Mouse (Mus musculus) hindbrain, postnatal 0 days (tissue): ENCODE measurements around the gene Hcst. TPM values are rescaled to one million over a fixed set of nuclear protein-coding genes. Genes with fewer than 3 reads are reported as not detected.

Source experiments
- ATAC-seq: fragments of 200-750 bp; cut with Nextera tagmentation; 2 replicates; pipeline ENCODE4 v1.8.0; 2017; ENCODE audit warnings: mild to moderate bottlenecking, moderate TSS enrichment, moderate library complexity
- DNase-seq: peaks from one replicate; pipeline ENCODE4 v3.0.0-alpha.2; 2015; ENCODE audit warnings: low spot score
- H3K27ac ChIP-seq: fragments of 300-500 bp; sonication (generic); 2 replicates; pipeline ENCODE4 v1.5.1; 2014; ENCODE audit warnings: mild to moderate bottlenecking
- H3K27me3 ChIP-seq: fragments of 300-500 bp; sonication (generic); 2 replicates; pipeline ENCODE4 v1.6.1; 2014; ENCODE audit warnings: low read length, mixed read lengths; ENCODE audit not compliant: insufficient read depth
- H3K36me3 ChIP-seq: fragments of 300-500 bp; sonication (generic); 2 replicates; pipeline ENCODE4 v1.6.1; 2014; ENCODE audit warnings: low read length, mixed read lengths; ENCODE audit not compliant: insufficient read depth
- H3K4me1 ChIP-seq: fragments of 300-500 bp; sonication (generic); 2 replicates; pipeline ENCODE4 v1.6.1; 2014; ENCODE audit warnings: antibody characterized with exemption, low read length, mixed read lengths; ENCODE audit not compliant: insufficient read depth
- H3K4me2 ChIP-seq: fragments of 300-500 bp; sonication (generic); 2 replicates; pipeline ENCODE4 v1.6.1; 2014; ENCODE audit warnings: low read depth, mild to moderate bottlenecking, low read length, moderate library complexity, mixed read lengths
- H3K4me3 ChIP-seq: fragments of 300-500 bp; sonication (generic); 2 replicates; pipeline ENCODE4 v1.5.1; 2014; ENCODE audit warnings: low read length
- H3K9ac ChIP-seq: fragments of 300-500 bp; sonication (generic); replicated peaks from 2 replicates; pipeline ENCODE4 v1.6.1; 2014; ENCODE audit warnings: mild to moderate bottlenecking, low read length, moderate library complexity, mixed read lengths
- H3K9me3 ChIP-seq: fragments of 300-500 bp; sonication (generic); 2 replicates; pipeline ENCODE4 v1.6.1; 2016; ENCODE audit warnings: low read length, mixed read lengths
- CTCF ChIP-seq: IDR thresholded peaks from 2 replicates; pipeline ENCODE4 v1.5.1; 2016; ENCODE audit warnings: antibody characterized with exemption, control low read depth, low read depth
- WGBS: fragments of 180-500 bp; shearing (Covaris S2); extraction: QIAGEN DNeasy Blood & Tissue Kit; methylation state at CpG from one replicate; pipeline ENCODE4 v1.1.7; 2014; 5-methylcytosine and 5-hydroxymethylcytosine counted together
- polyA plus RNA-seq: library from polyadenylated mRNA; unstranded; fragments of >200 nt; fragmentation: Nextera tagmentation; extraction: Ambion mirVana; gene quantifications from 2 replicates; pipeline ENCODE4 v1.2.1, GENCODE M21; 2015
- total RNA-seq: library from RNA; depleted of rRNA; stranded (reverse); fragments of >200 nt; gene quantifications from 2 replicates; pipeline ENCODE4 v1.2.3, GENCODE M21; 2014

Gene Hcst
- total and polyA plus RNA-seq, 2 experiments from 2014 or later, result 1.0 TPM; not detected in 1

- H3K36me3 ChIP-seq, result no peaks in the 10 kb centered on the region
- no peak overlapping the region for H3K4me3 ChIP-seq
- ATAC-seq (no peak), DNase-seq (no peak)
- H3K4me2 ChIP-seq, result no peak overlapping the region
- WGBS, result 54% methylated on average over 4 of the region's 4 CpGs
- no peak overlapping the region for H3K27ac ChIP-seq
- no peak overlapping the region for H3K9ac ChIP-seq
- no peaks in the 10 kb centered on the region for H3K9me3 ChIP-seq
- no peak for TF ChIP-seq CTCF
- H3K4me1 ChIP-seq, result no peaks in the 10 kb centered on the region
- H3K27me3 ChIP-seq, result no peaks in the 10 kb centered on the region
Observed at GRCm38 (mm10) chr7:30412735-30413147, 6.9 kb downstream of the Hcst start.

GRCm38 (mm10) chr7:30411023-30411422 lies 8.6 kb downstream of the Hcst start:
- DNase-seq, result no peak
- no peaks in the 10 kb centered on the region for H3K4me1 ChIP-seq
- H3K9ac ChIP-seq, result no peak overlapping the region
- 86% methylated on average over 3 of the region's 3 CpGs for WGBS
- H3K27me3 ChIP-seq, result no peaks in the 10 kb centered on the region
- ATAC-seq, result no peak
- H3K27ac ChIP-seq, result no peak overlapping the region
- H3K4me3 ChIP-seq, result no peak overlapping the region
- no peaks in the 10 kb centered on the region for H3K36me3 ChIP-seq
- H3K4me2 ChIP-seq, result no peak overlapping the region
- no peak for TF ChIP-seq CTCF
- H3K9me3 ChIP-seq, result no peaks in the 10 kb centered on the region

GRCm38 (mm10) chr7:30409789-30410188 lies 9.9 kb downstream of the Hcst start:
- DNase-seq (no peak), ATAC-seq (no peak)
- Histone ChIP-seq H3K27me3 (no peaks in the 10 kb centered on the region), H3K27ac (no peak overlapping the region), H3K9ac (no peak overlapping the region), H3K36me3 (no peaks in the 10 kb centered on the region), H3K4me2 (no peak overlapping the region), H3K4me3 (no peak overlapping the region), H3K9me3 (no peaks in the 10 kb centered on the region), H3K4me1 (no peaks in the 10 kb centered on the region)
- no peak for TF ChIP-seq CTCF
- 90% methylated on average over 2 of the region's 2 CpGs for WGBS

- H3K9me3 ChIP-seq, result no peaks in the 10 kb centered on the region
- H3K4me3 ChIP-seq, result no peak overlapping the region
- no peak overlapping the region for H3K27ac ChIP-seq
- no peak for TF ChIP-seq CTCF
- H3K4me2 ChIP-seq, result no peak overlapping the region
- 88% methylated on average over 3 of the region's 3 CpGs for WGBS
- no peaks in the 10 kb centered on the region for H3K36me3 ChIP-seq
- no peaks in the 10 kb centered on the region for H3K27me3 ChIP-seq
- ATAC-seq (no peak), DNase-seq (no peak)
- H3K4me1 ChIP-seq, result no peaks in the 10 kb centered on the region
- H3K9ac ChIP-seq, result no peak overlapping the region
Observed at GRCm38 (mm10) chr7:30408639-30409038, 11.0 kb downstream of the Hcst start.

GRCm38 (mm10) chr7:30402343-30402742 lies 17.3 kb downstream of the Hcst start:
- no peak overlapping the region for H3K4me2 ChIP-seq
- ATAC-seq (no peak), DNase-seq (no peak)
- no peak overlapping the region for H3K27ac ChIP-seq
- H3K9ac ChIP-seq, result no peak overlapping the region
- H3K4me3 ChIP-seq, result no peak overlapping the region
- no peaks in the 10 kb centered on the region for H3K27me3 ChIP-seq
- H3K4me1 ChIP-seq, result no peaks in the 10 kb centered on the region
- 76% methylated on average over 4 of the region's 4 CpGs for WGBS
- H3K36me3 ChIP-seq, result no peaks in the 10 kb centered on the region
- no peaks in the 10 kb centered on the region for H3K9me3 ChIP-seq
- TF ChIP-seq CTCF, result no peak

DNA sequence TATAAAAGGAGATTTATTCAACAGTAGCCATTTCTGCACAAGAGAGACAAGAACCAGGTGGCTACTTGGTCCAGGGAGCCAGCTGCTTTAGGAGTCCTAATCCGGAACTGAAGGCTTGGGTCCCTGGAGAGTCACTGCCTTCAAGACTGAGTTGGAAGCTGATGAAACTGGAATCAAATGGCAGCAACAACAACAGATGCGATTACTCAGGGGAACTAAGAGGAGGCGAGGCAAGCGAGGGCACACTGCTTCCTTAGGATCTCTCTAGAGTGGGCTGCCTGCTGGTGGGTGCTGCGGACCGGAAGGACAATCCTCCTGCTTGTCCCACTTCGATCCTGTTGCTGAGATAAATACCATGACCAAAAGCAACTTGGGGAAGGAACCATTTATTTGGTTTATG lies 20.0 kb downstream of the Hcst start:
- Histone ChIP-seq H3K27ac (no peak overlapping the region), H3K4me3 (no peak overlapping the region), H3K36me3 (no peaks in the 10 kb centered on the region), H3K27me3 (no peaks in the 10 kb centered on the region), H3K4me2 (no peak overlapping the region), H3K9me3 (no peaks in the 10 kb centered on the region), H3K9ac (no peak overlapping the region), H3K4me1 (no peaks in the 10 kb centered on the region)
- no peak for TF ChIP-seq CTCF
- ATAC-seq, result no peak
- 42% methylated on average over 7 of the region's 7 CpGs for WGBS
- peak; percentile 25 for DNase-seq

- no peak overlapping the region for H3K4me2 ChIP-seq
- peak; percentile 21; the same call in 1 of the 2 replicates for TF ChIP-seq CTCF
- H3K9ac ChIP-seq, result no peak overlapping the region
- no peaks in the 10 kb centered on the region for H3K4me1 ChIP-seq
- WGBS, result 51% methylated on average over 2 of the region's 2 CpGs
- H3K27ac ChIP-seq, result no peak overlapping the region
- H3K4me3 ChIP-seq, result no peak overlapping the region
- DNase-seq, result no peak
- H3K36me3 ChIP-seq, result no peaks in the 10 kb centered on the region
- ATAC-seq, result no peak
- no peaks in the 10 kb centered on the region for H3K27me3 ChIP-seq
- H3K9me3 ChIP-seq, result no peaks in the 10 kb centered on the region
Observed at GRCm38 (mm10) chr7:30394871-30395270, 24.8 kb downstream of the Hcst start.
